Mouse (Mus musculus): ENCODE data around the gene Osmr.
A peak's percentile ranks its signal among the peaks of the same experiment; 100 is the strongest.

DNA sequence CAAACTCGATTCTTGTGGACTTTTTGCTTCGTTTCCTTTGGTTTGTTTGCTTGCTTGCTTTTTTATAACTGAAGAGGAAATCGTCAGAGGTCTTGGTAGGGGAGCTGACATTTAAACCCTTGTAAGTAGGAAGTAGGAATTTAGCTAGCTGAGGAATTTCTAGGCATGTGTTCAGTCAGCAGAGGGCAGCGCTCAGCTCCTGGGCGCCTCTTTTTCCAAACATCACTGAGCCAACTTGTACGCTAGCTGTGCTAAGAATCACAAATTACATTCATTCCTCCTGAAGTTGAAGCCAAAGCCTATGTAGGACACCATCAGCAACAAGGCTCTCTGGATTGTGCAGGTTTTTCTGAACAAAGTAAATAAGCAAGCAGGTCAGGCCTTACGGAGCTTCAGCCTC is 7.4 kb upstream of the Osmr start:
- TF ChIP-seq POLR2A (IDR thresholded peaks at IDR 0.05; ENCODE audit: low read depth, low read length) (no peak), USF2 (conservative IDR thresholded peaks at IDR 0.05; ENCODE audit: low read depth, low read length) (no peak), CHD2 (IDR thresholded peaks at IDR 0.05; ENCODE audit: low read length) (no peak), EP300 (IDR thresholded peaks at IDR 0.05; ENCODE audit: low read length) (no peak), HCFC1 (IDR thresholded peaks at IDR 0.05; ENCODE audit: low read depth, low read length) (no peak), TCF12 (IDR thresholded peaks at IDR 0.05; ENCODE audit: low read depth, low read length) (no peak), USF1 (IDR thresholded peaks at IDR 0.05; ENCODE audit: low read depth, low read length) (no peak), CTCF (conservative IDR thresholded peaks at IDR 0.05 in 1 of 2, IDR thresholded peaks at IDR 0.05 in 1 of 2; ENCODE audit: low read depth in 2 of 2, low read length in 2 of 2) (peak; percentile 28 to 65; a peak in 3 of 4 replicates), JUND (conservative IDR thresholded peaks at IDR 0.05; ENCODE audit: low read depth, low read length) (no peak), ZC3H11A (IDR thresholded peaks at IDR 0.05; ENCODE audit: low read depth, low read length) (no peak), BHLHE40 (IDR thresholded peaks at IDR 0.05; ENCODE audit: low read depth, low read length) (no peak), NELFE (IDR thresholded peaks at IDR 0.05; ENCODE audit: low read depth, low read length) (no peak), MAFK (IDR thresholded peaks at IDR 0.05; ENCODE audit: insufficient replicate concordance, low read length) (no peak), SMC3 (IDR thresholded peaks at IDR 0.05; ENCODE audit: low read depth, low read length) (peak; percentile 50)

All from CH12.LX (cell line).